Comparison of ENCODE assay signal across 7 mouse cellular contexts in the genomic region with DNA sequence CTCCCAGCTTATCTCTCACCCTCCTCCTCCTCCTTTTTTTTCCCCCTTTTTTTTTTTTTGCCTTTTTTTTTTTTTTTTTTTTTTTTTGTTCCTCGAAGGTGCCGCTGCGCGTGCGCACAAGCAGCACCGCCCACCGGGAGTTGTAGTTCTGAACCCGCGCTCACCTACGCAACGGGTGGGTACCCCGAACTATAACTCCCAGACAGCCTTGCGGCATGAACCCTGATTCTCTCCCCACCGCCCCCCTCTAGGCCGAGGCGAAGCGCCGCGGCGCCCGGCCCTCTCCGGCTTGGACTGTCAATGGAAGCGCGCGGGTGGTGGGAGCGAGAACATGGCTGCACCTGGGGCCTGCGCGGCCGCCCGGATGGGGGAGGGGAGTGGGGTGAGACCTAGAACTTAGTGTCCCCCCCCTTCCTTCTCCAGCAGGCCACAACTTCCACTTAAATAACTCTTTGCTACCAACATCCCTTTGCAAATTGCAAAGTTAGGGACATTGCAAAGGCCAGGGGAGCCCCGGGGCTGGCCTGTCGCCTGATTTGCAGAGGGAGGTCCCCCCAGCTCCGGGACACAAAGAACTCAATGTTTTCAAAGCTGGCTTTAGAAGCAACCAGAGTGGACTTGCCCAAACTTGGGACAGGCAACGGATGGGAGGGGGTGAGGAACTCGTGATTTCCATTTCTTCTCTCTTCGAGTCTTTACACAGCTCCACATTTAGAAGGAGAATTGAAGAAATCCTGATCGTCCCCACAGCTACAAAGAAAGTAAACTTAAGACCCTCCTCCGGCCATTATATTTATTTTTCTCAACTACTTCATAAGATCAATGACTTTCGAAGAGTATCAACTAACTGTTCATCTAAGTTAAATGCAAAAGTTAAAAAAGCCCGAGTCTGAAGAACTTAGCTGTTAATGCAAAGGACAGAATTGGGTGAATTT. TPM values are rescaled to one million over a fixed set of nuclear protein-coding genes. Genes with fewer than 3 reads are reported as not detected.
DNase-seq lines count a peak whose midpoint lies in the region; ATAC-seq lines count a peak whose summit lies in the region.

A gene (minus strand): TSS at position 73 of the 935 bp plus-strand sequence.

- H3K9me3 ChIP-seq in embryonic facial prominence, embryonic 12.5 days: no peaks in the 10 kb centered on the region
- no peaks in the 10 kb centered on the region for H3K9me3 ChIP-seq in limb, embryonic 11.5 days (ENCODE audit: control insufficient read depth, low read length)
- H3K9me3 ChIP-seq in midbrain, embryonic 14.5 days (ENCODE audit: control insufficient read depth, low read length): no peaks in the 10 kb centered on the region

- WGBS in embryonic facial prominence, embryonic 12.5 days: 1% methylated on average over 40 of the region's 40 CpGs
- 1% methylated on average over 40 of the region's 40 CpGs for WGBS in limb, embryonic 11.5 days
- WGBS in midbrain, embryonic 14.5 days: under 1% methylated on average over 40 of the region's 40 CpGs

- peak within 1 kb of the TSS; percentile 93 for H3K9ac ChIP-seq in embryonic facial prominence, embryonic 12.5 days
- H3K9ac ChIP-seq in limb, embryonic 11.5 days (ENCODE audit: low read length): peak within 1 kb of the TSS; percentile 99
- H3K9ac ChIP-seq in midbrain, embryonic 14.5 days (replicated peaks; ENCODE audit: low read length): peak within 1 kb of the TSS; percentile 98

- peak within 1 kb of the TSS; percentile 99 for H3K27ac ChIP-seq in embryonic facial prominence, embryonic 12.5 days
- H3K27ac ChIP-seq in limb, embryonic 11.5 days (replicated peaks; ENCODE audit: low read depth, low read length): peak within 1 kb of the TSS; percentile 100
- peak within 1 kb of the TSS; percentile 100 for H3K27ac ChIP-seq in midbrain, embryonic 14.5 days (replicated peaks; ENCODE audit: low read depth, low read length)

- peak; percentile 92 for ATAC-seq in embryonic facial prominence, embryonic 12.5 days (ENCODE audit: insufficient number of reproducible peaks, insufficient read depth, low FRiP score, low TSS enrichment)
- ATAC-seq in limb, embryonic 11.5 days (ENCODE audit: insufficient number of reproducible peaks, low FRiP score, low TSS enrichment, low read depth): peak; percentile 90
- ATAC-seq in midbrain, embryonic 14.5 days (ENCODE audit: low FRiP score, low TSS enrichment): peak; percentile 91

- peaks cover 27% of the 10 kb centered on the region for H3K4me1 ChIP-seq in embryonic facial prominence, embryonic 12.5 days
- H3K4me1 ChIP-seq in limb, embryonic 11.5 days (ENCODE audit: control insufficient read depth, insufficient read depth, low read length): peaks cover 5% of the 10 kb centered on the region
- peaks cover 24% of the 10 kb centered on the region for H3K4me1 ChIP-seq in midbrain, embryonic 14.5 days (ENCODE audit: control insufficient read depth, insufficient read depth, low read length)

- no peaks in the 10 kb centered on the region for H3K27me3 ChIP-seq in embryonic facial prominence, embryonic 12.5 days
- H3K27me3 ChIP-seq in limb, embryonic 11.5 days (ENCODE audit: control insufficient read depth, insufficient read depth, low read length): no peaks in the 10 kb centered on the region
- H3K27me3 ChIP-seq in midbrain, embryonic 14.5 days (ENCODE audit: control insufficient read depth, insufficient read depth, low read length): no peaks in the 10 kb centered on the region

- DNase-seq in adrenal gland, postnatal 25 days: peak; percentile 93
- peak; percentile 100 for DNase-seq in heart, adult 11 months
- peak; percentile 92 for DNase-seq in kidney, adult 18-20 months
- peak; percentile 98 for DNase-seq in limb, embryonic 11.5 days (ENCODE audit: low spot score)
- peak; percentile 99 for DNase-seq in midbrain, embryonic 14.5 days
- DNase-seq in spleen, adult 18-20 months: peak; percentile 86 to 88

- peaks cover 13% of the 10 kb centered on the region for H3K36me3 ChIP-seq in embryonic facial prominence, embryonic 12.5 days
- peaks cover 6% of the 10 kb centered on the region for H3K36me3 ChIP-seq in limb, embryonic 11.5 days (ENCODE audit: control insufficient read depth, insufficient read depth, low read length)
- H3K36me3 ChIP-seq in midbrain, embryonic 14.5 days (ENCODE audit: control insufficient read depth, insufficient read depth, low read length): peaks cover 13% of the 10 kb centered on the region

- H3K4me3 ChIP-seq in embryonic facial prominence, embryonic 12.5 days: peak within 1 kb of the TSS; percentile 67
- H3K4me3 ChIP-seq in limb, embryonic 11.5 days (ENCODE audit: low read depth, low read length): peak within 1 kb of the TSS; percentile 76
- H3K4me3 ChIP-seq in midbrain, embryonic 14.5 days (replicated peaks; ENCODE audit: low read depth, low read length): peak within 1 kb of the TSS; percentile 94

- H3K4me2 ChIP-seq in embryonic facial prominence, embryonic 12.5 days (replicated peaks): peak within 1 kb of the TSS; percentile 77
- H3K4me2 ChIP-seq in limb, embryonic 11.5 days (ENCODE audit: low read depth, severe bottlenecking): peak within 1 kb of the TSS; percentile 75
- peak within 1 kb of the TSS; percentile 72 for H3K4me2 ChIP-seq in midbrain, embryonic 14.5 days (ENCODE audit: low read length)

RNA-seq across cellular contexts. Expression of the gene that starts here (rescaled TPM):
- 236 and 293 TPM in 2 replicates for total RNA-seq in adrenal gland, postnatal 25 days (2021)
- 227 and 232 TPM in 2 replicates for polyA plus RNA-seq in embryonic facial prominence, embryonic 12.5 days (2016; fragmentation: Nextera tagmentation; extraction: Ambion mirVana)
- polyA plus RNA-seq in limb, embryonic 11.5 days (2014; fragmentation: Nextera tagmentation; extraction: Ambion mirVana): 211 and 222 TPM in 2 replicates
- 121 and 150 TPM in 2 replicates for polyA plus RNA-seq in midbrain, embryonic 14.5 days (2014; fragmentation: Nextera tagmentation; extraction: Ambion mirVana)

Comparison
In these comparisons a context has a peak if more than half of its experiments do, and no peak if none do; other contexts are left out.
1. Peak in every context shown above with its lines: DNase-seq, ATAC-seq, H3K4me3 ChIP-seq and H3K27ac ChIP-seq.